In genomic region chr11:108365600-108365999, GRCm38 (mm10) we compare ENCODE assay signal across 21 mouse cellular contexts. TPM values are rescaled to one million over a fixed set of nuclear protein-coding genes. Genes with fewer than 3 reads are reported as not detected.
DNase-seq lines count a peak whose midpoint lies in the region; ATAC-seq and TF ChIP-seq lines count a peak whose summit lies in the region.
"Had no signal": no experiment of that assay in that cellular context is flagged by ENCODE, and none has a peak within 500 bp of the region (broad histone marks: within the 10 kb centered on the region; RNA-seq: fewer than 3 reads in every experiment).

No protein-coding gene starts in this region.

- peaks cover 4% of the 10 kb centered on the region; the same call in 1 of the 2 replicates for H3K4me1 ChIP-seq in liver, adult 2 months (ENCODE audit: control insufficient read depth, insufficient read depth, low read length)
- H3K4me1 ChIP-seq in liver, embryonic 12.5 days = peaks cover 11% of the 10 kb centered on the region
- peaks cover 15% of the 10 kb centered on the region for H3K4me1 ChIP-seq in intestine, embryonic 16.5 days (ENCODE audit: control insufficient read depth, insufficient read depth, low read length)
- no peaks in the 10 kb centered on the region; the same call in 1 of the 2 replicates for H3K4me1 ChIP-seq in stomach, postnatal 0 days (replicated peaks; ENCODE audit: control insufficient read depth, insufficient read depth)
- H3K4me1 ChIP-seq: forebrain, embryonic 15.5 days; hindbrain, embryonic 12.5 days had no signal

- TF ChIP-seq CTCF in liver, adult 2 months (IDR thresholded peaks at IDR 0.05; ENCODE audit: low read depth, low read length) = no peak
- TF ChIP-seq CTCF in stomach, postnatal 0 days (IDR thresholded peaks at IDR 0.05; ENCODE audit: low read depth) = no peak

- no peak for TF ChIP-seq EP300 in stomach, postnatal 0 days (optimal IDR thresholded peaks at IDR 0.05)

- H3K27ac ChIP-seq in liver, adult 2 months (replicated peaks; ENCODE audit: insufficient read depth, low read depth, low read length) = no peak overlapping the region
- H3K27ac ChIP-seq in liver, embryonic 12.5 days = no peak overlapping the region
- H3K27ac ChIP-seq in intestine, embryonic 16.5 days (ENCODE audit: low read length) = no peak overlapping the region
- no peak overlapping the region for H3K27ac ChIP-seq in stomach, postnatal 0 days (replicated peaks)
- H3K27ac ChIP-seq: embryonic facial prominence, embryonic 15.5 days; forebrain, embryonic 15.5 days; hindbrain, embryonic 12.5 days had no signal

- 15% methylated on average over 7 of the region's 7 CpGs for WGBS in liver, adult 2 months
- 55% methylated on average over 7 of the region's 7 CpGs for WGBS in liver, embryonic 12.5 days (ENCODE audit: insufficient replicate concordance)
- 59% methylated on average over 7 of the region's 7 CpGs for WGBS in intestine, embryonic 16.5 days
- 51% methylated on average over 7 of the region's 7 CpGs for WGBS in stomach, postnatal 0 days

- H3K4me2 ChIP-seq in liver, embryonic 12.5 days = no peak overlapping the region
- no peak overlapping the region for H3K4me2 ChIP-seq in intestine, embryonic 16.5 days (ENCODE audit: low read depth, low read length)
- no peak overlapping the region for H3K4me2 ChIP-seq in stomach, postnatal 0 days (replicated peaks; ENCODE audit: low read depth)
- H3K4me2 ChIP-seq: embryonic facial prominence, embryonic 15.5 days; forebrain, embryonic 15.5 days; hindbrain, embryonic 12.5 days had no signal

- H3K9me3 ChIP-seq in liver, embryonic 12.5 days (replicated peaks) = no peaks in the 10 kb centered on the region
- no peaks in the 10 kb centered on the region for H3K9me3 ChIP-seq in intestine, embryonic 16.5 days (ENCODE audit: control insufficient read depth, low read length)
- no peaks in the 10 kb centered on the region for H3K9me3 ChIP-seq in stomach, postnatal 0 days (ENCODE audit: control insufficient read depth, low read length)
- H3K9me3 ChIP-seq: embryonic facial prominence, embryonic 15.5 days; forebrain, embryonic 15.5 days; heart, embryonic 10.5 days; hindbrain, embryonic 12.5 days had no signal

- no peaks in the 10 kb centered on the region for H3K36me3 ChIP-seq in liver, adult 2 months (ENCODE audit: control insufficient read depth, insufficient read depth, low read length)
- H3K36me3 ChIP-seq in liver, embryonic 12.5 days = no peaks in the 10 kb centered on the region
- H3K36me3 ChIP-seq in intestine, embryonic 16.5 days (ENCODE audit: control insufficient read depth, insufficient read depth, low read length) = no peaks in the 10 kb centered on the region
- no peaks in the 10 kb centered on the region for H3K36me3 ChIP-seq in stomach, postnatal 0 days (ENCODE audit: control insufficient read depth, insufficient read depth, low read length)
- H3K36me3 ChIP-seq: embryonic facial prominence, embryonic 15.5 days; forebrain, embryonic 15.5 days; heart, embryonic 10.5 days; hindbrain, embryonic 12.5 days had no signal

- peak; percentile 82 for DNase-seq in liver, adult 2 months (ENCODE audit: extremely low read depth, low read depth, low spot score)
- DNase-seq in ES-CJ7 (ENCODE audit: low read depth, low spot score) = peak; percentile 17
- DNase-seq in stomach, postnatal 0 days (ENCODE audit: low spot score) = peak; percentile 38
- no peak for DNase-seq in Muller cell, postnatal 12 days (ENCODE audit: inconsistent ontology term)
- DNase-seq in thymus, postnatal 4 days = no peak
- DNase-seq: cerebellum, adult 11 months; cerebellum, adult 8-10 months; cerebellum, postnatal 14 days; embryo, embryonic 11 days; gastrocnemius, postnatal 10 days had no signal

- TF ChIP-seq POLR2A in liver, adult 2 months (IDR thresholded peaks at IDR 0.05; ENCODE audit: extremely low read depth, insufficient read depth, low read length) = no peak

- no peaks in the 10 kb centered on the region for H3K79me2 ChIP-seq in liver, adult 2 months (ENCODE audit: control insufficient read depth, insufficient read depth, low read length)

- H3K27me3 ChIP-seq in liver, adult 2 months (ENCODE audit: control insufficient read depth, insufficient read depth, low read length) = no peaks in the 10 kb centered on the region; the same call in 1 of the 2 replicates
- peaks cover 37% of the 10 kb centered on the region for H3K27me3 ChIP-seq in liver, embryonic 12.5 days (replicated peaks)
- H3K27me3 ChIP-seq in intestine, embryonic 16.5 days (replicated peaks; ENCODE audit: control insufficient read depth, insufficient read depth, low read length) = no peaks in the 10 kb centered on the region
- H3K27me3 ChIP-seq in stomach, postnatal 0 days (ENCODE audit: control insufficient read depth, insufficient read depth, low read length) = no peaks in the 10 kb centered on the region
- H3K27me3 ChIP-seq: CH12.LX; embryonic facial prominence, embryonic 15.5 days; forebrain, embryonic 15.5 days; hindbrain, embryonic 12.5 days had no signal

- no peak for ATAC-seq in liver, embryonic 12.5 days
- ATAC-seq in intestine, embryonic 16.5 days = peak; percentile 83
- peak; percentile 81 for ATAC-seq in stomach, postnatal 0 days (ENCODE audit: low FRiP score, low TSS enrichment)
- ATAC-seq: forebrain, embryonic 15.5 days had no signal

- no peak overlapping the region for H3K4me3 ChIP-seq in liver, adult 2 months (ENCODE audit: insufficient read depth, low read depth, low read length)
- no peak overlapping the region for H3K4me3 ChIP-seq in liver, embryonic 12.5 days
- no peak overlapping the region for H3K4me3 ChIP-seq in intestine, embryonic 16.5 days (ENCODE audit: low read length)
- H3K4me3 ChIP-seq in stomach, postnatal 0 days (ENCODE audit: low read depth, low read length) = no peak overlapping the region
- H3K4me3 ChIP-seq: embryonic facial prominence, embryonic 15.5 days; forebrain, embryonic 15.5 days; heart, embryonic 10.5 days; hindbrain, embryonic 12.5 days had no signal

- no peak overlapping the region for H3K9ac ChIP-seq in liver, adult 2 months (ENCODE audit: low read depth, low read length)
- H3K9ac ChIP-seq in liver, embryonic 12.5 days = no peak overlapping the region
- H3K9ac ChIP-seq in intestine, embryonic 16.5 days (ENCODE audit: low read depth, low read length) = no peak overlapping the region
- H3K9ac ChIP-seq in stomach, postnatal 0 days (ENCODE audit: low read length) = no peak overlapping the region
- H3K9ac ChIP-seq: embryonic facial prominence, embryonic 15.5 days; forebrain, embryonic 15.5 days; hindbrain, embryonic 12.5 days had no signal

RNA-seq across cellular contexts. Expression of gene Prkca, which starts 21.9 kb away (rescaled TPM):
- 4.3 and 4.8 TPM in 2 replicates for total RNA-seq in liver, adult 2 months (2014; rRNA removed)
- polyA plus RNA-seq in liver, adult 2 months (2012; rRNA removed) = 2.3 and 2.8 TPM in 2 replicates
- polyA plus RNA-seq in liver, embryonic 12.5 days (2016; fragmentation: Nextera tagmentation; extraction: Ambion mirVana) = 6.4 and 7.5 TPM in 2 replicates
- polyA plus RNA-seq in intestine, embryonic 16.5 days (2015; fragmentation: Nextera tagmentation; extraction: Ambion mirVana) = 19.7 and 20.3 TPM in 2 replicates
- polyA plus RNA-seq in stomach, postnatal 0 days (2015; fragmentation: Nextera tagmentation; extraction: Ambion mirVana) = 3.7 and 5.1 TPM in 2 replicates

RNA-seq across cellular contexts. Expression of gene Apoh, which starts 22.4 kb away (rescaled TPM):
- 3,004 and 3,021 TPM in 2 replicates for total RNA-seq in liver, adult 2 months (2014; rRNA removed)
- polyA plus RNA-seq in liver, adult 2 months (2012; rRNA removed) = 2,202 and 2,235 TPM in 2 replicates
- polyA plus RNA-seq in liver, embryonic 12.5 days (2016; fragmentation: Nextera tagmentation; extraction: Ambion mirVana) = 36.3 and 36.7 TPM in 2 replicates
- 5.2 and 11.5 TPM in 2 replicates for polyA plus RNA-seq in intestine, embryonic 16.5 days (2015; fragmentation: Nextera tagmentation; extraction: Ambion mirVana)
- polyA plus RNA-seq in stomach, postnatal 0 days (2015; fragmentation: Nextera tagmentation; extraction: Ambion mirVana) = 3.3 and 7.0 TPM in 2 replicates
- total RNA-seq: common myeloid progenitor, adult 5-6 weeks; ES-E14 had no signal
- polyA plus RNA-seq: embryonic facial prominence, embryonic 15.5 days; forebrain, embryonic 11.5 days; forebrain, embryonic 15.5 days; heart, embryonic 14.5 days had no signal

RNA-seq across cellular contexts. Expression of gene Cep112, which starts 59.4 kb away (rescaled TPM):
- total RNA-seq in liver, adult 2 months (2014; rRNA removed) = 0.65 and 0.81 TPM in 2 replicates
- polyA plus RNA-seq in liver, adult 2 months (2012; rRNA removed) = 0.21 TPM in 1 of 2 replicates, not detected in the other
- 2.7 and 2.8 TPM in 2 replicates for polyA plus RNA-seq in liver, embryonic 12.5 days (2016; fragmentation: Nextera tagmentation; extraction: Ambion mirVana)
- polyA plus RNA-seq in intestine, embryonic 16.5 days (2015; fragmentation: Nextera tagmentation; extraction: Ambion mirVana) = 4.3 and 6.7 TPM in 2 replicates
- polyA plus RNA-seq in stomach, postnatal 0 days (2015; fragmentation: Nextera tagmentation; extraction: Ambion mirVana) = 3.3 and 3.5 TPM in 2 replicates

Comparison
In these comparisons a context has a peak if more than half of its experiments do, and no peak if none do; other contexts are left out.
1. RNA of gene Apoh, which starts 22.4 kb away (polyA plus RNA-seq): 2,202 to 2,235 TPM in liver, adult 2 months; 36.3 to 36.7 TPM in liver, embryonic 12.5 days, 5.2 to 11.5 TPM in intestine, embryonic 16.5 days and 3.3 to 7.0 TPM in stomach, postnatal 0 days; every median in the first group is over 10 times any median in the second.
2. DNase-seq: peak in liver, adult 2 months (single experiment), ES-CJ7 (single experiment) and stomach, postnatal 0 days (single experiment); none in Muller cell, postnatal 12 days (single experiment) and thymus, postnatal 4 days (single experiment).